Comparison of ENCODE assay signal across 1 mouse cellular context in the genomic region with DNA sequence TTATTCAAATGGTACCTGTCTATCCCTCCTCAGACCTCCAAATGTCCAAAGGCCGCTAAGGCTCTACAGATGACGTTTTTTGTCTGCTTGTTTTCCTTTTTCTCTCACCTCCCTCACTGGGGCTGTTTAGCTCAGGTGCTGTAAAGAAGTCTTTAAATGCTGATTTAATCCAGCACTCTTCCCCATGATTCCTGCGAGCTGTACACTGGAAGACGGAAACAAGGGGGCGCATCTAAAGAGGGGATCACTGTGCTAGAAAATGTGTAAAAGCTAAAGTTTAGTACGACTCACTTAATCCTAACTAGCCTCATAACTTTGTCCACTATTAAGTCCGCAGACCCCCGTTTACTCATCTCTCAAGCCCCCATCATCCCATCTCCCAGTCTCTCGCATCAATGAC.
TF ChIP-seq lines count a peak whose summit lies in the region.

No protein-coding gene starts in this region.

TF ChIP-seq in MEL, 35 proteins besides CTCF, POLR2A, EP300 and RAD21 (continued from another document):
- TF ChIP-seq MYC (IDR thresholded peaks at IDR 0.05; ENCODE audit: low read depth, low read length): no peak
- no peak for TF ChIP-seq NELFE (IDR thresholded peaks at IDR 0.05; ENCODE audit: low read depth, low read length)
- no peak for TF ChIP-seq USF1 (IDR thresholded peaks at IDR 0.05; ENCODE audit: low read depth, low read length)
- TF ChIP-seq MYB (IDR thresholded peaks at IDR 0.05; ENCODE audit: low read depth, low read length): no peak
- no peak for TF ChIP-seq NRF1 (IDR thresholded peaks at IDR 0.05; ENCODE audit: insufficient read depth, low read depth, low read length, poor library complexity, severe bottlenecking)
- TF ChIP-seq POLR2AphosphoS2 (IDR thresholded peaks at IDR 0.05; ENCODE audit: low read length): no peak
TF ChIP-seq in MEL: peak in this region for 0.
